In the genomic region with DNA sequence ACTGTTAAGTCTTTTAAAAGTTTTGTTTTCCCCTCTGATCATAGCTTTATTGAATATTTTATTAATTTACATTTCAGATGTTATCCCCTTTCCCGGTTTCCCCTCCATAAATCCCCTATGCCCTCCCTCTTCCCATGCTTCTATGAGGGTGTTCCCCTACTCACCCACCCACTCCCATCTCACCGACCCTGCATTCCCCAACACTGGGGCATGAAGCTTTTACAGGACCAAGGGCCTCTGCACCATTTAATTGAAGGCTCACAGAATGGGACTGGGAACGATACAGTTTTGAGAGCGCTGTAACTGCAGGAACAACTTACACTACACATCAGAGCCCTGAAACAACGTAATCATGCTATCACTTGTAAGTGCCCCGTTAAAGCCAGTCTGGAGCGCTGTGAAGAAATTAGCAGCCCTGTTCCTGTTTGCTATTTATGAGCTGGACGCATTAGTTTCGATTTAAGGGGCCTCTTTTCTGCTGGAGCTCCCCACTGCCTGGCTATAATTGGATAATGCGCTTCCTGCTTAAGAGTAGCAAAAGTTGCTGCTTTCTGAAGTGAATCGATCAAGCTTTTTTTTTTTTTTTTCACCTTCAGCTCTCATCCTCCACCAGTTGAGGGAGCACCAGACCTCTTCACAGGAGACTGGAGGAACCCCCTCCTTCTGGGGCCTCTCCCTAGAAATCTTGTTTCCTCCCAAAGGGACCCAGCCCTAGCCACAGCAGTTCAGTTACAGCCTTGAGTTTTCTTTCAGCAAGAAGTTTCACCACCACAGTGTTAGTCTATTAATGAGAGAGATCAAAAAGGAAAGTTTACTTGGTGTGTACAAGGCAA, we compare ENCODE assay signal across 8 mouse cellular contexts.
A peak's percentile ranks its signal among the peaks of the same experiment; 100 is the strongest.
DNase-seq lines count a peak whose midpoint lies in the region; ATAC-seq and TF ChIP-seq lines count a peak whose summit lies in the region.

No protein-coding gene starts in this region.

- H3K9ac ChIP-seq in ES-Bruce4 (ENCODE audit: low read depth, poor library complexity, severe bottlenecking) = no peak overlapping the region
- no peak overlapping the region for H3K9ac ChIP-seq in embryonic facial prominence, embryonic 15.5 days
- peak overlapping the region; percentile 48 for H3K9ac ChIP-seq in intestine, embryonic 16.5 days (ENCODE audit: low read depth, low read length)
- no peak overlapping the region for H3K9ac ChIP-seq in neural tube, embryonic 15.5 days (replicated peaks)

- H3K4me1 ChIP-seq in heart, embryonic 10.5 days = no peaks in the 10 kb centered on the region
- no peaks in the 10 kb centered on the region for H3K4me1 ChIP-seq in ES-Bruce4 (ENCODE audit: control insufficient read depth, insufficient read depth, low read length)
- H3K4me1 ChIP-seq in embryonic facial prominence, embryonic 15.5 days = no peaks in the 10 kb centered on the region
- no peaks in the 10 kb centered on the region for H3K4me1 ChIP-seq in intestine, embryonic 16.5 days (ENCODE audit: control insufficient read depth, insufficient read depth, low read length)
- peaks cover 16% of the 10 kb centered on the region for H3K4me1 ChIP-seq in neural tube, embryonic 15.5 days

- intact Hi-C loops in heart, postnatal 36 days (cut with DNase I) = loop anchor here (10.0 kb wide), 1 partner anchor 296 kb away; no protein-coding TSS in a partner anchor

- no peak for TF ChIP-seq POLR2A in ES-Bruce4 (IDR thresholded peaks at IDR 0.05; ENCODE audit: insufficient read depth, low read length)

- TF ChIP-seq CTCF in ES-Bruce4 (IDR thresholded peaks at IDR 0.05; ENCODE audit: low read depth, low read length) = peak; percentile 3

- no peaks in the 10 kb centered on the region for H3K27me3 ChIP-seq in heart, embryonic 10.5 days (ENCODE audit: insufficient read depth, poor library complexity, severe bottlenecking)
- H3K27me3 ChIP-seq in ES-Bruce4 (ENCODE audit: control insufficient read depth, insufficient read depth, low read length, poor library complexity, severe bottlenecking) = no peaks in the 10 kb centered on the region
- H3K27me3 ChIP-seq in embryonic facial prominence, embryonic 15.5 days = no peaks in the 10 kb centered on the region
- H3K27me3 ChIP-seq in intestine, embryonic 16.5 days (replicated peaks; ENCODE audit: control insufficient read depth, insufficient read depth, low read length) = no peaks in the 10 kb centered on the region
- H3K27me3 ChIP-seq in neural tube, embryonic 15.5 days (replicated peaks) = no peaks in the 10 kb centered on the region

- ATAC-seq in embryonic facial prominence, embryonic 15.5 days (ENCODE audit: insufficient number of reproducible peaks, low FRiP score, low TSS enrichment, low read depth) = peak; percentile 67; the same call in 1 of the 2 replicates
- ATAC-seq in intestine, embryonic 16.5 days = peak; percentile 81
- 0 out of 2 replicates have a peak, but pooled peaks have one; percentile 54 for ATAC-seq in neural tube, embryonic 15.5 days (ENCODE audit: low FRiP score)
- no peak for ATAC-seq in cerebellum, adult (ENCODE audit: insufficient number of reproducible peaks, low FRiP score, low TSS enrichment)

- no peak for TF ChIP-seq EP300 in ES-Bruce4 (IDR thresholded peaks at IDR 0.05; ENCODE audit: insufficient read depth, low read depth, low read length)

- no peaks in the 10 kb centered on the region for H3K9me3 ChIP-seq in heart, embryonic 10.5 days
- H3K9me3 ChIP-seq in ES-Bruce4 (replicated peaks; ENCODE audit: control insufficient read depth, insufficient read depth, low read length, poor library complexity, severe bottlenecking) = no peaks in the 10 kb centered on the region
- no peaks in the 10 kb centered on the region for H3K9me3 ChIP-seq in embryonic facial prominence, embryonic 15.5 days (replicated peaks)
- no peaks in the 10 kb centered on the region for H3K9me3 ChIP-seq in intestine, embryonic 16.5 days (ENCODE audit: control insufficient read depth, low read length)
- H3K9me3 ChIP-seq in neural tube, embryonic 15.5 days (replicated peaks) = no peaks in the 10 kb centered on the region

- no peaks in the 10 kb centered on the region for H3K36me3 ChIP-seq in heart, embryonic 10.5 days
- no peaks in the 10 kb centered on the region for H3K36me3 ChIP-seq in ES-Bruce4 (ENCODE audit: control insufficient read depth, insufficient read depth, low read length, poor library complexity, severe bottlenecking)
- no peaks in the 10 kb centered on the region for H3K36me3 ChIP-seq in embryonic facial prominence, embryonic 15.5 days
- H3K36me3 ChIP-seq in intestine, embryonic 16.5 days (ENCODE audit: control insufficient read depth, insufficient read depth, low read length) = no peaks in the 10 kb centered on the region
- no peaks in the 10 kb centered on the region for H3K36me3 ChIP-seq in neural tube, embryonic 15.5 days

- peak overlapping the region; percentile 52 for H3K4me3 ChIP-seq in heart, embryonic 10.5 days
- no peak overlapping the region for H3K4me3 ChIP-seq in ES-Bruce4 (ENCODE audit: low read depth, low read length)
- H3K4me3 ChIP-seq in embryonic facial prominence, embryonic 15.5 days (replicated peaks) = peak overlapping the region; percentile 36
- H3K4me3 ChIP-seq in intestine, embryonic 16.5 days (ENCODE audit: low read length) = peak overlapping the region; percentile 44
- peak overlapping the region; percentile 15; the same call in 1 of the 2 replicates for H3K4me3 ChIP-seq in neural tube, embryonic 15.5 days (replicated peaks)

- WGBS in heart, embryonic 10.5 days = 16% methylated on average over 11 of the region's 11 CpGs
- WGBS in embryonic facial prominence, embryonic 15.5 days = 11% methylated on average over 11 of the region's 11 CpGs
- 15% methylated on average over 11 of the region's 11 CpGs for WGBS in intestine, embryonic 16.5 days
- WGBS in neural tube, embryonic 15.5 days = 14% methylated on average over 11 of the region's 11 CpGs

- no peak for DNase-seq in heart, embryonic 10.5 days (ENCODE audit: low spot score)
- no peak for DNase-seq in heart, postnatal 36 days
- DNase-seq in cerebellum, adult 18-20 months = no peak

- H3K4me2 ChIP-seq in embryonic facial prominence, embryonic 15.5 days (replicated peaks) = peak overlapping the region; percentile 45
- peak overlapping the region; percentile 48 for H3K4me2 ChIP-seq in intestine, embryonic 16.5 days (ENCODE audit: low read depth, low read length)
- H3K4me2 ChIP-seq in neural tube, embryonic 15.5 days = peak overlapping the region; percentile 49

- H3K27ac ChIP-seq in heart, embryonic 10.5 days = peak overlapping the region; percentile 19; the same call in 1 of the 2 replicates
- H3K27ac ChIP-seq in ES-Bruce4 (ENCODE audit: insufficient read depth, low read length) = no peak overlapping the region
- H3K27ac ChIP-seq in embryonic facial prominence, embryonic 15.5 days (replicated peaks) = no peak overlapping the region
- no peak overlapping the region for H3K27ac ChIP-seq in intestine, embryonic 16.5 days (ENCODE audit: low read length)
- H3K27ac ChIP-seq in neural tube, embryonic 15.5 days (replicated peaks) = no peak overlapping the region
